Mouse (Mus musculus) midbrain, embryonic 14.5 days (tissue): ENCODE results near the gene Foxd2. TPM values are rescaled to one million over a fixed set of nuclear protein-coding genes. Genes with fewer than 3 reads are reported as not detected.

ENCODE experiments used
- polyA plus RNA-seq: library from polyadenylated mRNA; unstranded; fragments of >200 nt; fragmentation: Nextera tagmentation; extraction: Ambion mirVana; gene quantifications from 2 replicates; pipeline ENCODE4 v1.2.1, GENCODE M21; 2014

Foxd2 gene
- polyA plus RNA-seq, 1 experiment from 2014 or later: 0.11 TPM

Other genes with a start within 250 kb of the Foxd2 start
- gene Gm12830, start 87.2 kb downstream of the Foxd2 start, polyA plus RNA-seq: not detected in 2 replicates
- gene Foxe3, start 17.1 kb upstream of the Foxd2 start, polyA plus RNA-seq: not detected in 2 replicates
- 188 and 217 TPM in 2 replicates for gene Cmpk1, start 78.4 kb upstream of the Foxd2 start, polyA plus RNA-seq
- 1.7 and 4.8 TPM in 2 replicates for gene Stil, start 91.3 kb upstream of the Foxd2 start, polyA plus RNA-seq
- 23.1 and 23.8 TPM in 2 replicates for gene Tal1, start 147.6 kb upstream of the Foxd2 start, polyA plus RNA-seq
- gene Pdzk1ip1, start 179.8 kb upstream of the Foxd2 start, polyA plus RNA-seq: 2.0 and 4.5 TPM in 2 replicates
- 7.0 and 10.8 TPM in 2 replicates for gene Cyp4x1, start 225.4 kb upstream of the Foxd2 start, polyA plus RNA-seq